Mouse (Mus musculus): ENCODE measurements around the gene Pde10a. TPM values are rescaled to one million over a fixed set of nuclear protein-coding genes. Genes with fewer than 3 reads are reported as not detected.

The Pde10a gene
- polyA plus RNA-seq, 1 experiment from 2014 or later: 0.88 TPM

DNA sequence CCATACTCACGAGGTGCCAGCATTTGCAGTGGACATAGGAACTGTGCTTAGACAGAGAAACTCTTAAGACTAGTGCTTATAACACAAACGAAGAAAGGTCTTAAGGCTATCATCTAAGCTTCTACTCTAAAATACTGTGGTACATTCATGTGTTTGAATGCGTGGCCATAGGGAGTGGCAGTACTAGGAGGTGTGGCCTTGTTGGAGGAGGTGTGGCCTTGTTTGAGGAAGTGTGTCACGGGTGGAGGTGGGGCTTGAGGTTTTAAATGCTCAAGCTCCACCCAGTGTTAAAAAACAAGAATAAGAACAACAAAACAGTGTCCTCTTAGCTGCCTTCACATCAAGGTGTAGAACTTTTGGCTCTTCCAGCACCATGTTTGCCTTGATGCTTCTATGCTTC, 31.7 kb upstream of the Pde10a start:
- 74% methylated on average over 4 of the region's 4 CpGs for WGBS
- H3K36me3 ChIP-seq (ENCODE audit: control insufficient read depth, insufficient read depth, low read length): no peaks in the 10 kb centered on the region
- no peak for ATAC-seq (ENCODE audit: low read depth)

DNA sequence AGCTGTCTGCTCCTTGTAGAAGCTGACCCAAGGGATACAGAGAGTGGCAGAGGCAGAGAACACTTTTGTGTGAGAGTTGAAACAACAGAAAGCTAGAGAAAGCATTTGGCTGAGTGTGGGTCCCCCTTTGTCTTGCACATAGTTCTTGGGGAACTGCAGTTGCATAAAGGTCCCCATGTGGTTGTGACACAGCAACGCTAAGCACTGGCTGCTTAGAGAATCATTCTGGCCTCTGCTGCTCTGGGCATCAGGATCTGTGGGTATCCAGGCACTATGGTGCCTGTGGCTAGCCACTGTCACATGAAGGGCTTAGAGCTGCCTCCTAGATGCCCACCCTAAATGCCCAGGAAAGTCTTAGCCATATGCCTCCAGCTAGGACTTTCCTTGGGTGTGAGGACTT, 27.0 kb upstream of the Pde10a start:
- no peak for ATAC-seq (ENCODE audit: low read depth)
- Histone ChIP-seq H3K4me2 (ENCODE audit: low read depth, low read length) (no peak overlapping the region), H3K9ac (ENCODE audit: low read length) (no peak overlapping the region), H3K36me3 (ENCODE audit: control insufficient read depth, insufficient read depth, low read length) (no peaks in the 10 kb centered on the region), H3K4me3 (ENCODE audit: low read length) (no peak overlapping the region), H3K27ac (ENCODE audit: low read length) (no peak overlapping the region), H3K4me1 (replicated peaks; ENCODE audit: control insufficient read depth, insufficient read depth, low read length) (no peaks in the 10 kb centered on the region), H3K27me3 (ENCODE audit: control insufficient read depth, insufficient read depth, low read depth, low read length) (no peaks in the 10 kb centered on the region), H3K9me3 (ENCODE audit: control insufficient read depth, low read length) (no peaks in the 10 kb centered on the region)
- WGBS: 80% methylated on average over 1 of the region's 1 CpGs

More for the DNA sequence above, 31.7 kb upstream of the Pde10a start:
- no peak overlapping the region for H3K4me2 ChIP-seq (ENCODE audit: low read depth, low read length)
- H3K4me3 ChIP-seq (ENCODE audit: low read length): no peak overlapping the region
- no peaks in the 10 kb centered on the region for H3K9me3 ChIP-seq (ENCODE audit: control insufficient read depth, low read length)
- H3K9ac ChIP-seq (ENCODE audit: low read length): no peak overlapping the region
- H3K4me1 ChIP-seq (replicated peaks; ENCODE audit: control insufficient read depth, insufficient read depth, low read length): no peaks in the 10 kb centered on the region
- no peaks in the 10 kb centered on the region for H3K27me3 ChIP-seq (ENCODE audit: control insufficient read depth, insufficient read depth, low read depth, low read length)
- H3K27ac ChIP-seq (ENCODE audit: low read length): no peak overlapping the region

DNA sequence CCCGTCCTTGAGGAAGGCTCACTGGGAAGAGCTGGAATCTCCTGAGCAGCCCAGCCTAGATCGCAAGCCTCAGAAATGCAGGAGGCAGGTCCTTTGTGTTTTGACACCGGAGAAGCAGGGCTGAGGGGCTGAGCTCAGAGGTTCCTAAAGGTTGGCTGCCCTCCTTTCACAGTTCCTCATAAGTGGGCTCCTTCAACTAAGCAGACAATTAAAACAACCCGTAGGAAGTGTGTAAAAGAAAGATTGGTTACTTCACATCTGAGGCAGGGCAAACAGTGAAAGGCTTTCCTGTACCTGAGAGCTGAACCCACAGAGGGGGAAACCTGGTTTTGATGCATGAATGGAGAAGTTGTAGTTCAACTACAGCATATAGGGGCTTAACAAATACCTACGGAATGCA, 26.5 kb upstream of the Pde10a start:
- no peak overlapping the region for H3K4me2 ChIP-seq (ENCODE audit: low read depth, low read length)
- 45% methylated on average over 5 of the region's 5 CpGs for WGBS
- H3K27ac ChIP-seq (ENCODE audit: low read length): no peak overlapping the region
- no peaks in the 10 kb centered on the region for H3K4me1 ChIP-seq (replicated peaks; ENCODE audit: control insufficient read depth, insufficient read depth, low read length)
- no peaks in the 10 kb centered on the region for H3K9me3 ChIP-seq (ENCODE audit: control insufficient read depth, low read length)
- no peaks in the 10 kb centered on the region for H3K27me3 ChIP-seq (ENCODE audit: control insufficient read depth, insufficient read depth, low read depth, low read length)
- no peak overlapping the region for H3K4me3 ChIP-seq (ENCODE audit: low read length)
- H3K36me3 ChIP-seq (ENCODE audit: control insufficient read depth, insufficient read depth, low read length): no peaks in the 10 kb centered on the region
- no peak overlapping the region for H3K9ac ChIP-seq (ENCODE audit: low read length)
- ATAC-seq (ENCODE audit: low read depth): no peak

DNA sequence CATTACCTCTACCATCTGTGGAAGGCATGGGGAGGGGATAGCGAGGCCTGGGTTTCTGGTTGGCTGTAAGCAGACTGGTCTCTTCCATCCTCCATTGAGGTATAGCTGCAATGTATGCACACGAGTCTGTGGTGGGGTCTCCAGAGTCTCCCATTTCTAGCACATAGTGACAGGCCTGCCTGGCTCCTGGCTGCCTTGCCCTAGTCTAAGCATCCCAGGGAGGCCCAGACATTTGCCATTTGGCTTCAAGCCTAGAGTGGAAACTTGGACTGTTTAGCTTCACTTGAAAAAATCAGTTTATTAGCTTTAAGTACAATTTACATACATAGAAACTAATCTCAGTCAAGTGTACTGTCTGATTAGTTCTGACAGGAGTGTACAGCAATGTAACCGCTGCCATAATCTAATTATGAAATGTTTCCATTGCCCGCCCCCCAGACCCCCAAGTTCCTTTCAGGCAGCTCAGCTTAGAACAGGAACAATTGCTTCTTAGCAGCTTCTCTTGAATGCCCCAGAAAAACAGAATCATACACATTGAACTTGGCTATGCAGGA, 25.5 kb upstream of the Pde10a start:
- no peaks in the 10 kb centered on the region for H3K4me1 ChIP-seq (replicated peaks; ENCODE audit: control insufficient read depth, insufficient read depth, low read length)
- ATAC-seq (ENCODE audit: low read depth): peak; percentile 89
- no peak overlapping the region for H3K4me2 ChIP-seq (ENCODE audit: low read depth, low read length)
- no peak overlapping the region for H3K9ac ChIP-seq (ENCODE audit: low read length)
- H3K9me3 ChIP-seq (ENCODE audit: control insufficient read depth, low read length): no peaks in the 10 kb centered on the region
- no peak overlapping the region for H3K27ac ChIP-seq (ENCODE audit: low read length)
- no peak overlapping the region for H3K4me3 ChIP-seq (ENCODE audit: low read length)
- H3K36me3 ChIP-seq (ENCODE audit: control insufficient read depth, insufficient read depth, low read length): no peaks in the 10 kb centered on the region
- 41% methylated on average over 4 of the region's 4 CpGs for WGBS
- no peaks in the 10 kb centered on the region for H3K27me3 ChIP-seq (ENCODE audit: control insufficient read depth, insufficient read depth, low read depth, low read length)

DNA sequence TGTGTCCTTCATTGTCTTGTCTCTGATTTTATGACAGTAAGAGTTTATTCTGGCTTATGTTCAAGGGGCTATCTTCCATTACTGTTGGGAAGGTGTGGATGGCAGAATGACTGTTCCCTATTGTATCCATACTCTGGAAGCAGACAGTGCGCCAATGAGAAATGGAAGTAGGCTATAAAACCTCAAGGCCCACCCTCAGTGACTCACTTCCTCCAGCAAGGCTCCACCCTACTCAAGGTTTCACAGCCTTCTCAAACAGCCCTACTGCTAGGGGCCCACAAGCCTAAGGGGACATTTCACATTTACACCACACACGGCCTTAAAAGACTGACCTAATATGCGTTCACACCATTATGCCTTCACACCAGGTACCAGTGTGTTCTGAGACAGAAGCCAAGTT, 20.8 kb upstream of the Pde10a start:
- Histone ChIP-seq H3K4me3 (ENCODE audit: low read length) (no peak overlapping the region), H3K4me1 (replicated peaks; ENCODE audit: control insufficient read depth, insufficient read depth, low read length) (peaks cover 20% of the 10 kb centered on the region), H3K9me3 (ENCODE audit: control insufficient read depth, low read length) (no peaks in the 10 kb centered on the region), H3K9ac (ENCODE audit: low read length) (no peak overlapping the region), H3K27ac (ENCODE audit: low read length) (no peak overlapping the region), H3K4me2 (ENCODE audit: low read depth, low read length) (no peak overlapping the region), H3K27me3 (ENCODE audit: control insufficient read depth, insufficient read depth, low read depth, low read length) (no peaks in the 10 kb centered on the region; the same call in 1 of the 2 replicates), H3K36me3 (ENCODE audit: control insufficient read depth, insufficient read depth, low read length) (no peaks in the 10 kb centered on the region)
- 73% methylated on average over 3 of the region's 3 CpGs for WGBS
- ATAC-seq (ENCODE audit: low read depth): no peak

DNA sequence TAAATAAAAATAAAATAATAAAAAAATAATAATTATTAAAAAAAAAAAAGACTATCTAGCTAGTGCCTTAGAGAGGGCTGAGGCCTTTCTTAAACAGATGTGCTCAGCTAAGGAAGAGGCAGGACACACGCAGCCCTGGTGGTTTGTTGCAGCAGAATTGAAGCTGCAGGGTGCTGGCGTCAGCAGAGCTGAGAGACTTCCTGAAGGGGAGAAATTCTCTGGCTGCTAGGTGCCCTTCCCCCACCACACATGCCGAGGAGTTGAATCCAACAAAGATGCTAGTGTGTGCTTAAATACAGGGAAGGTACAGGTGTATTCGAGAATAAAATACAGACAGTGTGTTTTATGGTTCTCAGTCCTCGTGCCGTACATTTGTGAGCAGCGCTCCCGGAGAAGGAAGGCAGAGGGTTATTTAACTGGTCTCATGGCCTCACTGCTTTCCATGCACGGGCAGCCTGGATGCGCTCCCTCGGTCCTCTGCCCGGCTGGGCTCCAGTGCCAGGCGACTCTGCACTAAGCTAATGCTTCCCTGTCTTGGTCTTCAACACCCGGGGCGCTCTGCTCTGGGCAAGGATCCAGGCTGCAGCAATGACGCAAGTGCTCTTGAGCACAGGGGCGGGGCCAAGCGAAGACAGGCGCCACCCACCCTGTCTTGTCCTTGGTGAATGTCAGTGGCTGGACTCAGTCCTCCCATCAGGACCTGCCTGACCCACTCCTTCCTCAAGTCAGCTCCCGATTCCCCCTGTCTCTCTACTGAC, 19.3 kb upstream of the Pde10a start:
- Histone ChIP-seq H3K27ac (ENCODE audit: low read length) (no peak overlapping the region), H3K36me3 (ENCODE audit: control insufficient read depth, insufficient read depth, low read length) (no peaks in the 10 kb centered on the region), H3K4me1 (replicated peaks; ENCODE audit: control insufficient read depth, insufficient read depth, low read length) (peaks cover 20% of the 10 kb centered on the region), H3K4me2 (ENCODE audit: low read depth, low read length) (peak overlapping the region; percentile 58), H3K4me3 (ENCODE audit: low read length) (peak overlapping the region; percentile 29), H3K9me3 (ENCODE audit: control insufficient read depth, low read length) (no peaks in the 10 kb centered on the region), H3K9ac (ENCODE audit: low read length) (peak overlapping the region; percentile 53; the same call in 1 of the 2 replicates), H3K27me3 (ENCODE audit: control insufficient read depth, insufficient read depth, low read depth, low read length) (no peaks in the 10 kb centered on the region; the same call in 1 of the 2 replicates)
- ATAC-seq (ENCODE audit: low read depth): peak; percentile 89
- 1% methylated on average over 20 of the region's 20 CpGs for WGBS

DNA sequence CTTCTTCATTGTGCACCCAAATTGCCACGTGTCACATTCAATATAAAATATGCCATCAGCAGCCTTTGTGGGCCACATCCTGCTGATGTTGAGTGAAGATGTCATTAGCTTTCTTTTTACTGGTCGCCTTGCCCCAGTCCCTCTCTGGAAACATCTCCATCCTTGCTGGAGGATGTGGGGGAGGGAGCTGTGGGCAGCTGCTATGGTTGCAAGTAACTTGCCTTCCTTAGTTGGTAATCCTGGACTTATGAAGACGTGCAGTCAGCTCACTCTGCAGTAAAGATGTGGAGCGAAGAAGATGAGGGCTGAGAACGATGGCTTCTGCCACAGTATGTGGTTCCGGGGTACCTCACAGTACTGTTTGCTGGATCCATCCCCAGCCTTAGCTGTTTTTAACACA, 18.4 kb upstream of the Pde10a start:
- no peak overlapping the region for H3K4me3 ChIP-seq (ENCODE audit: low read length)
- H3K9me3 ChIP-seq (ENCODE audit: control insufficient read depth, low read length): no peaks in the 10 kb centered on the region
- no peaks in the 10 kb centered on the region for H3K36me3 ChIP-seq (ENCODE audit: control insufficient read depth, insufficient read depth, low read length)
- no peaks in the 10 kb centered on the region; the same call in 1 of the 2 replicates for H3K27me3 ChIP-seq (ENCODE audit: control insufficient read depth, insufficient read depth, low read depth, low read length)
- H3K4me1 ChIP-seq (replicated peaks; ENCODE audit: control insufficient read depth, insufficient read depth, low read length): peaks cover 20% of the 10 kb centered on the region
- no peak for ATAC-seq (ENCODE audit: low read depth)
- WGBS: 53% methylated on average over 6 of the region's 6 CpGs
- H3K4me2 ChIP-seq (ENCODE audit: low read depth, low read length): no peak overlapping the region
- H3K9ac ChIP-seq (ENCODE audit: low read length): no peak overlapping the region
- H3K27ac ChIP-seq (ENCODE audit: low read length): no peak overlapping the region

DNA sequence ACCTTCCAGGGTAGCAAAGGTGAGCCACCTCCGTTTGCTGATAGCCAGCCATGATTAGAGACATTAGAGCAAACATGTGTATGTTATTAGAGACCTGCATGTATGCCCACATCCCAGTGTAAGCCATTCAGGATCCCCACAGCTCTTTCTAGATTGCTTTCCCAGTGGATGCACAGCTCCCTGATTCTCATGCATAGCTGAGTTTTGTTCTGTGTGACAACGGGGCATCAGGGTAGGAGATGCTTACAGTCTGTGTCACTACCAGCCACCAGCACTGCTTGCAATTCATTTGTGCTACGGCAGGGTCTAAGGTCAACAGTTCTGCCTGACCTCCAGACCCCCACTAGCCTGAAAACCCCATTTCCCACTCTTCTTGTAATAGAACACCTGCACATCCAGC, 17.5 kb upstream of the Pde10a start:
- no peak overlapping the region for H3K4me3 ChIP-seq (ENCODE audit: low read length)
- H3K36me3 ChIP-seq (ENCODE audit: control insufficient read depth, insufficient read depth, low read length): no peaks in the 10 kb centered on the region
- WGBS: 3% methylated on average over 3 of the region's 3 CpGs
- no peaks in the 10 kb centered on the region; the same call in 1 of the 2 replicates for H3K27me3 ChIP-seq (ENCODE audit: control insufficient read depth, insufficient read depth, low read depth, low read length)
- H3K4me2 ChIP-seq (ENCODE audit: low read depth, low read length): no peak overlapping the region
- H3K9me3 ChIP-seq (ENCODE audit: control insufficient read depth, low read length): no peaks in the 10 kb centered on the region
- no peak for ATAC-seq (ENCODE audit: low read depth)
- H3K27ac ChIP-seq (ENCODE audit: low read length): no peak overlapping the region
- H3K9ac ChIP-seq (ENCODE audit: low read length): no peak overlapping the region
- H3K4me1 ChIP-seq (replicated peaks; ENCODE audit: control insufficient read depth, insufficient read depth, low read length): peaks cover 20% of the 10 kb centered on the region

DNA sequence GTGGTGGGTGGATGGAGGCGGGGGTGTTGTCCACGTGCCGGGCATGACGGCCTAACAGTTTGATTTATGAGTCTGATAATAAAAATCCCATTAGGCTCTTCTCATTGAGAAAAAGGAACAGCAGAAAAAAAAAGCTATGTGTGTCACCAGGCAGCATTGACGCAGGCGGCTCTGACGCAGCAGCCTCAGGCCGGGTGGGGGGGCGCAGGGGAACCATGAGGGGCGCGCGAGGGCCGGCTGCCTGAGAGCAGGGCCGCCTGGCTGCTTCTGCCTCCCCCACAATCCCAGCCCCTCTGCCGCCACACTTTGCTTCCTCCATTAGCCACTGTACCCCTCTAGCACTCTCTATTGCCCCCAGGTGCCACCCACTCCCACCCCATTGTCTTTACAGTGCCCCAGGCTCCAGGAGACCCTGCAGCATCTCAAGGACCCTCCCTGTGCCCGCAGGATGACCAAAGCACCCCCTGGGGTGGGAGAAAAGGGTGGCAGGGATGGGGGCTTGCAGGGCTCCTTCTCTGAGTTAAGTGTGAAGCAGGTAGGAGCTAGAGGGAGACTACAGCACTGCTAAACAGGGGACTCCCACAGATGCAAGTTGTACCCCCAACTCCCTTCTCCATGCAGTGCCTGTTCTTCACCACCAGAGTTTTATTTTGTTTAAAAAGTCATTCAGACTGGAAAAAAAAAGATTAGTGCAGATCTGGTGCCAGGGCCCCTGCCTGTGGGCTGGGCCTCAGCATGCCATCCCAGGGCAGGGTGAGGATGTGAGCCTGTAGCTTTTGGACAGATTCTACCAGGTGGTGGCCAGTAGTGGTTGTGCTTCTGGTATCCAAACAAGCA, 16.6 kb upstream of the Pde10a start:
- WGBS: under 1% methylated on average over 16 of the region's 16 CpGs
- Histone ChIP-seq H3K36me3 (ENCODE audit: control insufficient read depth, insufficient read depth, low read length) (no peaks in the 10 kb centered on the region), H3K9me3 (ENCODE audit: control insufficient read depth, low read length) (no peaks in the 10 kb centered on the region), H3K4me2 (ENCODE audit: low read depth, low read length) (peak overlapping the region; percentile 50), H3K9ac (ENCODE audit: low read length) (peak overlapping the region; percentile 12; the same call in 1 of the 2 replicates), H3K27me3 (ENCODE audit: control insufficient read depth, insufficient read depth, low read depth, low read length) (no peaks in the 10 kb centered on the region; the same call in 1 of the 2 replicates), H3K4me3 (ENCODE audit: low read length) (peak overlapping the region; percentile 21), H3K27ac (ENCODE audit: low read length) (no peak overlapping the region), H3K4me1 (replicated peaks; ENCODE audit: control insufficient read depth, insufficient read depth, low read length) (peaks cover 20% of the 10 kb centered on the region)
- ATAC-seq (ENCODE audit: low read depth): peak; percentile 89

Data from lung, embryonic 16.5 days (tissue).